Mouse (Mus musculus) embryonic fibroblast, embryonic 13.5 days (primary cell): Measurements from ENCODE around the gene Galnt2.

ENCODE experiments used
- CTCF ChIP-seq: IDR thresholded peaks from 2 replicates; pipeline ENCODE4 v1.5.1; 2011; ENCODE audit warnings: mild to moderate bottlenecking, control low read depth, low read length, moderate library complexity, borderline replicate concordance; ENCODE audit not compliant: insufficient read depth
- POLR2A ChIP-seq: IDR thresholded peaks from 2 replicates; pipeline ENCODE4 v1.6.1; 2011; ENCODE audit warnings: low read depth, mild to moderate bottlenecking, control low read depth, low read length, moderate library complexity

DNA sequence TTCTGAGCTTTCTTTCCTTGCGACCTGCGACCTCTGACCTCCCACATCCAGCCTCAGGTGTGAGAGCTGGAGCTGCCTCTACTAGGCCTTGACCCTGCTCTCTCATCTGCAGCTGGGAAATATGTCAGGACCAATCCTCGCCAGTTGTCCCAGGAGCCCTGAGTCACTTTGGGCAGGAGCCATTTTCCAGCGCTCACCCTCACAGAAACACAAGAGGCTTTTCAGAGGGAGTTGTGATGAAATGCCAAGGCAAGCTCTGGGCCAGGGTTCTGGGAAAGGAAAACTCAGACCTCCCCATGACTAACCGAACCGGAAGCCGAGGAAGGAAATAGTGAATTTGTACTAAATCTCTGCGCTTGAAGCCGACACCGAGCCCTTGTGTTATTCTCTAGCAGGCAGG, 38.2 kb upstream of the Galnt2 start:
- TF ChIP-seq CTCF, result no peak
- no peak for TF ChIP-seq POLR2A
